Mouse (Mus musculus) lung, adult 2 months (tissue): ENCODE data around the gene Lcn2.
A peak's percentile ranks its signal among the peaks of the same experiment; 100 is the strongest.

Source experiments
- CTCF ChIP-seq: fragments of 200-500 bp; IDR thresholded peaks from 2 replicates; pipeline ENCODE4 v1.5.1; 2011; ENCODE audit warnings: mild to moderate bottlenecking, low read length, control low read depth; ENCODE audit not compliant: insufficient read depth
- POLR2A ChIP-seq: fragments of 200-500 bp; IDR thresholded peaks from 2 replicates; pipeline ENCODE4 v1.6.1; 2011; ENCODE audit warnings: low read depth, mild to moderate bottlenecking, control low read depth, low read length, borderline replicate concordance; ENCODE audit errors: extremely low read depth

GRCm38 (mm10) chr2:32394973-32395372, 6.9 kb upstream of the Lcn2 start:
- TF ChIP-seq CTCF (peak; percentile 23; the same call in 1 of the 2 replicates), POLR2A (no peak)
